Mouse (Mus musculus): Measurements from ENCODE around the gene Rbfox2.

GRCm38 (mm10) chr15:77280130-77280529 lies 26.7 kb downstream of the Rbfox2 start:
- TF ChIP-seq CTCF (IDR thresholded peaks at IDR 0.05; ENCODE audit: borderline replicate concordance, insufficient read depth, low read depth, low read length) = no peak
- TF ChIP-seq POLR2A (IDR thresholded peaks at IDR 0.05; ENCODE audit: borderline replicate concordance, insufficient read depth, low read length) = no peak

Data from cerebellum, adult 2 months (tissue).